Mouse (Mus musculus) heart, embryonic 10.5 days (tissue): ENCODE measurements around the gene Atg4d. TPM values are rescaled to one million over a fixed set of nuclear protein-coding genes. Genes with fewer than 3 reads are reported as not detected.
"Not testable (repeated sequence)": the region's sequence is repeated elsewhere in the genome, so short reads cannot be mapped to it uniquely, and the experiment has no call there.

ENCODE experiments used
- DNase-seq: peaks from one replicate; pipeline ENCODE4 v3.0.0-alpha.2; 2017; ENCODE audit warnings: low spot score
- H3K27ac ChIP-seq: fragments of 300-500 bp; sonication (generic); 2 replicates; pipeline ENCODE4 v1.5.1; 2016; ENCODE audit warnings: mild to moderate bottlenecking
- H3K27me3 ChIP-seq: fragments of 300-500 bp; sonication (generic); 2 replicates; pipeline ENCODE4 v1.6.1; 2016; ENCODE audit warnings: mild to moderate bottlenecking; ENCODE audit not compliant: poor library complexity, insufficient read depth, severe bottlenecking
- H3K36me3 ChIP-seq: fragments of 300-500 bp; sonication (generic); 2 replicates; pipeline ENCODE4 v1.6.1; 2016; ENCODE audit warnings: mild to moderate bottlenecking, moderate library complexity
- H3K4me1 ChIP-seq: fragments of 300-500 bp; sonication (generic); 2 replicates; pipeline ENCODE4 v1.6.1; 2016; ENCODE audit warnings: mild to moderate bottlenecking
- H3K4me3 ChIP-seq: fragments of 300-500 bp; sonication (generic); 2 replicates; pipeline ENCODE4 v1.5.1; 2016; ENCODE audit warnings: mild to moderate bottlenecking, moderate library complexity
- H3K9me3 ChIP-seq: fragments of 300-500 bp; sonication (generic); 2 replicates; pipeline ENCODE4 v1.6.1; 2016; ENCODE audit warnings: mild to moderate bottlenecking, moderate library complexity
- WGBS: fragments of 180-500 bp; shearing (Covaris S2); methylation state at CpG from one replicate; pipeline ENCODE4 v1.1.7; 2016; 5-methylcytosine and 5-hydroxymethylcytosine counted together
- polyA plus RNA-seq: library from polyadenylated mRNA; unstranded; fragments of >200 nt; fragmentation: Nextera tagmentation; extraction: Ambion mirVana; gene quantifications from 2 replicates; pipeline ENCODE4 v1.2.1, GENCODE M21; 2016

Gene Atg4d
- polyA plus RNA-seq, 1 experiment from 2014 or later = 50.6 TPM

GRCm38 (mm10) chr9:21245113-21245487, 20.0 kb upstream of the Atg4d start:
- under 1% methylated on average over 16 of the region's 16 CpGs for WGBS
- no peak for DNase-seq
- Histone ChIP-seq H3K36me3 (peaks cover 2% of the 10 kb centered on the region; the same call in 1 of the 2 replicates), H3K9me3 (no peaks in the 10 kb centered on the region; the same call in 1 of the 2 replicates), H3K4me3 (peak overlapping the region; percentile 64), H3K27me3 (peaks cover 87% of the 10 kb centered on the region), H3K27ac (peak overlapping the region; percentile 63; the same call in 1 of the 2 replicates), H3K4me1 (peaks cover 33% of the 10 kb centered on the region)

- Histone ChIP-seq H3K36me3 (peaks cover 2% of the 10 kb centered on the region; the same call in 1 of the 2 replicates), H3K4me1 (peaks cover 39% of the 10 kb centered on the region), H3K4me3 (no peak overlapping the region), H3K9me3 (no peaks in the 10 kb centered on the region; the same call in 1 of the 2 replicates), H3K27ac (no peak overlapping the region), H3K27me3 (peaks cover 97% of the 10 kb centered on the region)
- WGBS = 60% methylated on average over 1 of the region's 1 CpGs
- no peak for DNase-seq
Measured at GRCm38 (mm10) chr9:21246342-21246741, 18.8 kb upstream of the Atg4d start.

- 2% methylated on average over 30 of the region's 30 CpGs for WGBS
- peak within 1 kb of the TSS; percentile 56 for H3K4me3 ChIP-seq
- H3K4me1 ChIP-seq = peaks cover 41% of the 10 kb centered on the region
- H3K27ac ChIP-seq = no peak within 1 kb of the TSS
- no peaks in the 10 kb centered on the region for H3K9me3 ChIP-seq
- H3K27me3 ChIP-seq = peaks cover 93% of the 10 kb centered on the region
- no peaks in the 10 kb centered on the region for H3K36me3 ChIP-seq
- DNase-seq = no peak
Measured at GRCm38 (mm10) chr9:21248326-21248725, 16.8 kb upstream of the Atg4d start, which contains the start of gene S1pr5. TSS of gene S1pr5 (minus strand) at chr9:21248443.

GRCm38 (mm10) chr9:21249629-21250508, 15.2 kb upstream of the Atg4d start:
- Histone ChIP-seq H3K36me3 (no peaks in the 10 kb centered on the region), H3K9me3 (no peaks in the 10 kb centered on the region), H3K27ac (no peak overlapping the region), H3K4me3 (peak overlapping the region; percentile 27; the same call in 1 of the 2 replicates), H3K4me1 (peaks cover 28% of the 10 kb centered on the region), H3K27me3 (peaks cover 77% of the 10 kb centered on the region)
- DNase-seq = no peak
- WGBS = 14% methylated on average over 17 of the region's 17 CpGs

GRCm38 (mm10) chr9:21250509-21250908, 14.6 kb upstream of the Atg4d start:
- H3K4me3 ChIP-seq = no peak overlapping the region
- no peaks in the 10 kb centered on the region for H3K9me3 ChIP-seq
- H3K27ac ChIP-seq = no peak overlapping the region
- H3K36me3 ChIP-seq = no peaks in the 10 kb centered on the region
- DNase-seq = no peak
- WGBS = 41% methylated on average over 2 of the region's 2 CpGs
- peaks cover 71% of the 10 kb centered on the region for H3K27me3 ChIP-seq
- peaks cover 24% of the 10 kb centered on the region for H3K4me1 ChIP-seq

- Histone ChIP-seq H3K9me3 (no peaks in the 10 kb centered on the region), H3K27me3 (peaks cover 64% of the 10 kb centered on the region), H3K36me3 (no peaks in the 10 kb centered on the region), H3K4me3 (no peak overlapping the region), H3K27ac (no peak overlapping the region), H3K4me1 (peaks cover 24% of the 10 kb centered on the region)
- no peak for DNase-seq
- WGBS = 44% methylated on average over 13 of the region's 13 CpGs
Measured at GRCm38 (mm10) chr9:21251116-21251735, 13.9 kb upstream of the Atg4d start.

- Histone ChIP-seq H3K27ac (no peak overlapping the region), H3K4me3 (no peak overlapping the region), H3K9me3 (no peaks in the 10 kb centered on the region), H3K4me1 (peaks cover 12% of the 10 kb centered on the region), H3K36me3 (no peaks in the 10 kb centered on the region), H3K27me3 (peaks cover 33% of the 10 kb centered on the region)
- DNase-seq = no peak
Measured at GRCm38 (mm10) chr9:21254690-21255089, 10.4 kb upstream of the Atg4d start.

- WGBS = 66% methylated on average over 4 of the region's 4 CpGs
- not testable (repeated sequence) for H3K27ac ChIP-seq, H3K36me3 ChIP-seq, H3K4me1 ChIP-seq, H3K9me3 ChIP-seq, H3K4me3 ChIP-seq, DNase-seq
- peaks cover 23% of the 10 kb centered on the region for H3K27me3 ChIP-seq
Measured at GRCm38 (mm10) chr9:21256349-21256748, 8.7 kb upstream of the Atg4d start.

GRCm38 (mm10) chr9:21260491-21261040, 4.5 kb upstream of the Atg4d start:
- Histone ChIP-seq H3K36me3 (no peaks in the 10 kb centered on the region), H3K9me3 (no peaks in the 10 kb centered on the region), H3K4me1 (peaks cover 9% of the 10 kb centered on the region), H3K27ac (no peak overlapping the region), H3K27me3 (0 out of 2 replicates have a peak, but pooled peaks cover 10% of the 10 kb centered on the region), H3K4me3 (no peak overlapping the region)
- no peak for DNase-seq
- 68% methylated on average over 6 of the region's 6 CpGs for WGBS

GRCm38 (mm10) chr9:21261831-21262230, 3.3 kb upstream of the Atg4d start:
- H3K27me3 ChIP-seq = 0 out of 2 replicates have a peak, but pooled peaks cover 10% of the 10 kb centered on the region
- 59% methylated on average over 2 of the region's 2 CpGs for WGBS
- no peak for DNase-seq
- no peak overlapping the region for H3K27ac ChIP-seq
- no peak overlapping the region for H3K4me3 ChIP-seq
- no peaks in the 10 kb centered on the region for H3K9me3 ChIP-seq
- peaks cover 4% of the 10 kb centered on the region; the same call in 1 of the 2 replicates for H3K36me3 ChIP-seq
- peaks cover 22% of the 10 kb centered on the region for H3K4me1 ChIP-seq

GRCm38 (mm10) chr9:21264272-21264999, 657 bp upstream of the Atg4d start:
- Histone ChIP-seq H3K27me3 (0 out of 2 replicates have a peak, but pooled peaks cover 9% of the 10 kb centered on the region), H3K27ac (peak overlapping the region; percentile 91), H3K36me3 (peaks cover 28% of the 10 kb centered on the region), H3K4me3 (peak overlapping the region; percentile 79), H3K9me3 (no peaks in the 10 kb centered on the region), H3K4me1 (peaks cover 29% of the 10 kb centered on the region)
- WGBS = 16% methylated on average over 17 of the region's 17 CpGs
- no peak for DNase-seq

GRCm38 (mm10) chr9:21265611-21266010, 518 bp downstream of the Atg4d start:
- Histone ChIP-seq H3K9me3 (no peaks in the 10 kb centered on the region), H3K4me1 (peaks cover 29% of the 10 kb centered on the region), H3K27me3 (0 out of 2 replicates have a peak, but pooled peaks cover 2% of the 10 kb centered on the region), H3K4me3 (peak overlapping the region; percentile 79), H3K36me3 (peaks cover 39% of the 10 kb centered on the region), H3K27ac (peak overlapping the region; percentile 91)
- WGBS = 8% methylated on average over 11 of the region's 11 CpGs
- no peak for DNase-seq
